ENCODE assay signal across 8 mouse cellular contexts in the genomic region with DNA sequence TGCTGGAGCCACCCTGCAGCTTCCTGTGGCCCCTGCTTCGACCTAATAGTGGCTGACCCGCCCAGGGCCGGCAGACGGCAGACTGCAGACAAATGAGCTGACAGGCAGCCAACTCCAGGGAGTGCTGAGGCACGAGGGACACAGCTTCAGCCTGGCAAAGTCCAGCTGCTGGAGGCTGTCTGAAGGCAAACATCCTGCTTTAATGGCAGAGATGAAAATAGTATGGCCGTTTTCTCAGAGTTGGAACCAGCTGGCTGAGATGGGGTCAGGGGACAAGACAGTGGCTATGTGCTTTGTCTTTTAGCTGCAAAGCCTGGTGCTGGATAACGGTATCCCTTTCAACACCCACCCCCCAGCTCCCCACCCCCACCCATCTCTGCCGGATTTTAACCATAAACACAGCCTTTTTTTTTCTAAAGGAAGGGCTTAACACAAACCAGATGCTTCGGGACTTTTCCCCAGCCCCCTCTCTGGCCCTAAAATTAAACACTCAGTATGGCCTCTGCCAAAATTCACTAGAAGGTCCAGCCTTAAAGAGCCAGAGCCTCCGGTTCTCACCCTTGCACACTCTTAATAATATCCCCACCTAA. TPM values are rescaled to one million over a fixed set of nuclear protein-coding genes. Genes with fewer than 3 reads are reported as not detected.
DNase-seq lines count a peak whose midpoint lies in the region; ATAC-seq lines count a peak whose summit lies in the region.

No protein-coding gene starts in this region.

- DNase-seq in adrenal gland, adult 2 months: peak; percentile 84
- DNase-seq in cerebellum, postnatal 36 days: peak; percentile 47 to 56
- peak; percentile 56 to 77 for DNase-seq in gastrocnemius, adult 8-10 months (ENCODE audit: low spot score in 2 of 2)
- peak; percentile 38 to 59 for DNase-seq in left cerebral cortex, postnatal 14 days (ENCODE audit: low spot score in 2 of 2)
- peak; percentile 79 for DNase-seq in skeletal muscle tissue, adult 2 months (ENCODE audit: low read depth, low spot score)
- no peak for DNase-seq in thymus, postnatal 4 days

- H3K4me2 ChIP-seq in hindbrain, embryonic 16.5 days (ENCODE audit: low read length): no peak overlapping the region; the same call in 1 of the 2 replicates

- peaks cover 69% of the 10 kb centered on the region for H3K79me2 ChIP-seq in macrophage (ENCODE audit: inconsistent target)

- intact Hi-C loops in left cerebral cortex, postnatal 14 days (cut with DNase I): no loop called here

- H3K4me3 ChIP-seq in hindbrain, embryonic 16.5 days (ENCODE audit: low read length): no peak overlapping the region
- H3K4me3 ChIP-seq in macrophage (ENCODE audit: inconsistent target): no peak overlapping the region

- H3K4me1 ChIP-seq in hindbrain, embryonic 16.5 days (ENCODE audit: control insufficient read depth, insufficient read depth, low read depth, low read length): peaks cover 30% of the 10 kb centered on the region

- WGBS in hindbrain, embryonic 16.5 days: 4% methylated on average over 10 of the region's 10 CpGs
- 11% methylated on average over 8 of the region's 10 CpGs for WGBS in macrophage (ENCODE audit: missing documents)

- no peaks in the 10 kb centered on the region for H3K27me3 ChIP-seq in hindbrain, embryonic 16.5 days (replicated peaks; ENCODE audit: control insufficient read depth, insufficient read depth, low read length)

- ATAC-seq in hindbrain, embryonic 16.5 days: peak; percentile 78

- H3K36me3 ChIP-seq in hindbrain, embryonic 16.5 days (ENCODE audit: control insufficient read depth, insufficient read depth, low read length): no peaks in the 10 kb centered on the region
- H3K36me3 ChIP-seq in macrophage (ENCODE audit: inconsistent target): no peaks in the 10 kb centered on the region

- no peaks in the 10 kb centered on the region for H3K9me3 ChIP-seq in hindbrain, embryonic 16.5 days (ENCODE audit: control insufficient read depth, low read length)

- no peak overlapping the region for H3K9ac ChIP-seq in hindbrain, embryonic 16.5 days (ENCODE audit: low read depth, low read length)

- H3K27ac ChIP-seq in hindbrain, embryonic 16.5 days (ENCODE audit: low read depth, low read length): peak overlapping the region; percentile 52
- peak overlapping the region; percentile 91 for H3K27ac ChIP-seq in macrophage

RNA-seq across cellular contexts. Expression of a gene that starts 30.0 kb away (rescaled TPM):
- total RNA-seq in adrenal gland, adult 2 months (2021): 10 to 100 TPM; 31.0 to 49.3 TPM
- polyA plus RNA-seq in adrenal gland, adult 2 months (2012; rRNA removed): 11.6 and 13.9 TPM in 2 replicates
- 1 to 10 TPM; 6.1 to 9.6 (median 7.4) TPM for total RNA-seq in gastrocnemius, adult 8-10 months (2022)
- 8.3 and 9.1 TPM in 2 replicates for polyA plus RNA-seq in hindbrain, embryonic 16.5 days (2015; fragmentation: Nextera tagmentation; extraction: Ambion mirVana)
- total RNA-seq in left cerebral cortex, postnatal 14 days (2021): 100 to 1,000 TPM; 125 to 145 TPM
- 1,000 to 10,000 TPM in 1 of 26 experiments, 100 to 1,000 TPM in 11, 10 to 100 TPM in 14; 22.3 to 1,096 (median 94.6) TPM for total RNA-seq in macrophage (2018; cell fraction: chromatin; rRNA removed)
- 100 to 1,000 TPM in 1 of 26 experiments, 10 to 100 TPM in 25; 18.8 to 112 (median 44.6) TPM for total RNA-seq in macrophage (2018; cell fraction: cytosol; rRNA removed)
- 100 to 1,000 TPM in 7 of 26 experiments, 10 to 100 TPM in 19; 21.6 to 533 (median 65.7) TPM for total RNA-seq in macrophage (2018; cell fraction: nucleus; rRNA removed)
- 51.0 to 105 TPM (median 88.5 TPM) in 3 replicates for polyA plus RNA-seq in macrophage (2018)
